Mouse (Mus musculus) ES-E14 (cell line): ENCODE measurements around the gene Acot7. TPM values are rescaled to one million over a fixed set of nuclear protein-coding genes. Genes with fewer than 3 reads are reported as not detected.
A peak's percentile ranks its signal among the peaks of the same experiment; 100 is the strongest.

Source experiments
- DNase-seq: peaks from one replicate; pipeline ENCODE4 v3.0.0-alpha.2; 2013; ENCODE audit warnings: low read depth, low spot score
- H3K27ac ChIP-seq: 2 replicates; pipeline ENCODE4 v1.5.1; 2012; ENCODE audit warnings: low read depth, mild to moderate bottlenecking, low read length, moderate library complexity, mixed read lengths; ENCODE audit not compliant: poor library complexity, insufficient read depth, severe bottlenecking
- H3K36me3 ChIP-seq: 2 replicates; pipeline ENCODE4 v1.6.1; 2012; ENCODE audit warnings: mild to moderate bottlenecking, low read length, moderate library complexity, mixed read lengths; ENCODE audit not compliant: control insufficient read depth, poor library complexity, insufficient read depth, severe bottlenecking
- H3K4me1 ChIP-seq, 2 experiments: fragments of 150-350 bp in 1 of 2; sonication (generic) in 1 of 2; 2 replicates each; pipeline ENCODE4 v1.6.1; 2012; ENCODE audit warnings: low read length in 2 of 2, mild to moderate bottlenecking in 1 of 2, mixed read lengths in 1 of 2; ENCODE audit not compliant: control insufficient read depth in 2 of 2, insufficient read depth in 2 of 2, poor library complexity in 1 of 2
- H3K4me3 ChIP-seq, 2 experiments: fragments of 150-350 bp in 1 of 2; sonication (generic) in 1 of 2; 2 replicates each; pipeline ENCODE4 v1.5.1; 2012; ENCODE audit warnings: low read length in 2 of 2, low read depth in 1 of 2, mild to moderate bottlenecking in 1 of 2, mixed read lengths in 1 of 2; ENCODE audit not compliant: insufficient read depth in 1 of 2, poor library complexity in 1 of 2, severe bottlenecking in 1 of 2
- H3K9ac ChIP-seq: 2 replicates; pipeline ENCODE4 v1.6.1; 2012; ENCODE audit warnings: low read depth, mild to moderate bottlenecking, low read length, mixed read lengths; ENCODE audit not compliant: poor library complexity, insufficient read depth, severe bottlenecking
- H3K9me3 ChIP-seq: fragments of 150-350 bp; sonication (generic); 2 replicates; pipeline ENCODE4 v1.6.1; 2012; ENCODE audit warnings: low read depth, mild to moderate bottlenecking, low read length; ENCODE audit not compliant: control insufficient read depth, insufficient read depth
- CHD2 ChIP-seq: IDR thresholded peaks from 2 replicates; pipeline ENCODE4 v1.6.1; 2014; ENCODE audit warnings: mild to moderate bottlenecking, low read depth, low read length, inconsistent platforms
- HCFC1 ChIP-seq: IDR thresholded peaks from 2 replicates; pipeline ENCODE4 v1.6.1; 2012; ENCODE audit warnings: low read length, inconsistent platforms, borderline replicate concordance; ENCODE audit not compliant: insufficient read depth
- MAFK ChIP-seq: IDR thresholded peaks from 2 replicates; pipeline ENCODE4 v1.6.1; 2014; ENCODE audit warnings: mild to moderate bottlenecking, low read depth, low read length, inconsistent platforms; ENCODE audit not compliant: insufficient read depth
- ZC3H11A ChIP-seq: IDR thresholded peaks from 2 replicates; pipeline ENCODE4 v1.6.1; 2012; ENCODE audit warnings: low read depth, mild to moderate bottlenecking, inconsistent platforms, low read length, borderline replicate concordance
- ZNF384 ChIP-seq: IDR thresholded peaks from 2 replicates; pipeline ENCODE4 v1.6.1; 2012; ENCODE audit warnings: low read depth, low read length, inconsistent platforms
- in situ Hi-C, 2 experiments: fragments of 600-800 bp; cut with MboI; formaldehyde crosslinking; loops; one replicate each; pipeline ENCODE4 v1.15.1; 2025; ENCODE audit warnings: low sequenced_read_pairs in 2 of 2, inconsistent platforms in 1 of 2; ENCODE audit not compliant: unreplicated experiment in 2 of 2
- total RNA-seq: library from RNA; depleted of rRNA; stranded (reverse); fragments of 300-350 nt; gene quantifications from 2 replicates; pipeline ENCODE4 v1.2.3, GENCODE M21; 2012

The Acot7 gene
- total RNA-seq, 1 experiment, result 51.9 TPM

DNA sequence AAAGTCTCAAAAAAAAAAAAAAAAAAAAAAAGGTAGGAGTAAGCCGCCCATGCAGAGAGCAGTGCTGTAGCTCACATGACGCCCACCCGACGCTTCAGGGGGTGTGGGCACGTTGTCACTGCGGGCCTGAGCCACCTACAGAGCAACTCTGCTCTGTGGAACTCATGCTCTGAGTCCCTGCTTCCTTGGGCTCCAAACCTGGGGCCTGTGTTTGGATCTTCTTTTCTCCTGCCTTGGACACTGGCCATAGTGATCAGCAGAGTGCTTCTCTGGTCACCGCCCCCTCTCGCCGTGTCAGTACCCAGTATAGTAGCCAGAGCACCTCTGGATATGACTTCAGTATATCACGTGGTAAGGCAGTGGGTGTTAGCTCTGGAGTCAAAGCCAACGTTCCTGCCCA, 35.0 kb downstream of the Acot7 start:
- H3K27ac ChIP-seq, result no peak overlapping the region
- in situ Hi-C loops, result no loop called here
- H3K4me1 ChIP-seq, result peaks cover 0 to 8% of the 10 kb centered on the region in 2 experiments; a peak in 2 of 4 replicates
- H3K9ac ChIP-seq, result no peak overlapping the region
- DNase-seq, result no peak
- H3K9me3 ChIP-seq, result no peaks in the 10 kb centered on the region
- no peak overlapping the region for H3K4me3 ChIP-seq
- H3K36me3 ChIP-seq, result peaks cover 5% of the 10 kb centered on the region; the same call in 1 of the 2 replicates
- no peak for TF ChIP-seq ZNF384
- TF ChIP-seq ZC3H11A, result no peak

DNA sequence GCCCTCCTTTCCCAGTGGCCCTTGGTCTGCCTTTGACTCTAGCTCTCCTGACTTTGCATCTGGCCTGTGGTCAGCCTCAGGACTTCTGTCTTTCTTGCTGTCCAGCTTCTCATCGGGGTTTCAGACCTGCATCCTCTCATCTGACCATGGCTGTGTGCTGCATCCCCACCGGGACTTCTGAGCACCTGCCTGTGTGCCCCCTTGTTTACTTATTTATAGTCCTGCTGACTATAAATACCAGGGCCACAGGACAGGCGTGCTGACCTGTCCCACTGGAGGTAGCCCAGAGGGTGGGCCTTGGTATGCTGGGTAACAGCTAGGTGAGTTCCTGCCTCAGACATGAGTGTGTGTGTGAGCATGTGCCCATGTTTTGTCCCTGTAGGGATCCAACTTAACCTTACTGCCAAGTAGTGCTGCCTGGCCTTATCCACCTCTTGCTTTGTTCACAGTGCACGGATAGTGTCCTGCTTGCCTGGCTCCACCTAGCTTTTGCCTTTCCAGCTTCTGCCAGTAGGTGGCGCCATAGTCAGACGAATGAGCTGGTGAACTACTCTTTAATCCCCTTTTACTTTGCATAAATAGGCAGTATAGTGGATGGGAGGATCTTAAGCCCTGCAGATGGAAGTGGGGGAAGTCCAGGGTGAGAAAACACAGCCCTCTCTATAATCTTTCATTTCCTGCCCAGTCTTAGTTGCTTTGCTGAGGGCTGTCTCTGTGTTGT, 36.0 kb downstream of the Acot7 start:
- Histone ChIP-seq H3K27ac (no peak overlapping the region), H3K9me3 (no peaks in the 10 kb centered on the region), H3K36me3 (peaks cover 5% of the 10 kb centered on the region; the same call in 1 of the 2 replicates), H3K9ac (no peak overlapping the region), H3K4me3 (no peak overlapping the region), H3K4me1 (peaks cover 0 to 8% of the 10 kb centered on the region in 2 experiments; a peak in 2 of 4 replicates)
- in situ Hi-C loops, result no loop called here
- TF ChIP-seq MAFK, result no peak
- TF ChIP-seq CHD2, result no peak
- no peak for TF ChIP-seq HCFC1
- no peak for TF ChIP-seq ZNF384
- peak; percentile 26; the same call in 1 of the 2 replicates for TF ChIP-seq ZC3H11A
- peak; percentile 78 for DNase-seq

DNA sequence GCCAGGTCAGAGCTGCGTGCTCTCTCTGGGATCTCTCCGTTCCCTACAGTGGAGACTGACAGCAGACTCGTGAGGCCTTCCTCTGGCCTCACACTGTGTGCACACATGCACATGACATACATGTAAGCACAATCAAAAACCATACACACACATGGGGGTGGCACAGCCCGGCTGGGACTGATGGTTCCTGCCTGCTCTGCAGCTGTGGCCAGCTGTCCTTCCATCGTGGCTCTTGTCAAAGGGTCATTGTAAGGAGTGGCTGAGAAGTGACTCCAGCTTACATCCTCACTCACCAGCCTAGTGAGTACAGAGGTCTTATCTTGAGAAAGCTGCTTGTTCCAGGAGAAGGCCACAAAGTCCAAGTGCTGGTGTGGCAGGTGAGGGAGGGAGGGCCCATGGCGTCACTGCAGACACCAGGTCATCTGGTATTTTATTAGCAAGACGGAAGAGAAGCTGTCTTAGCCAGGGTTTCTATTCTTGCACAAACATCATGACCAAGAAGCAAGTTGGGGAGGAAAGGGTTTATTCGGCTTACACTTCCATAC, 37.0 kb downstream of the Acot7 start:
- H3K4me3 ChIP-seq, result no peak overlapping the region
- DNase-seq, result no peak
- H3K4me1 ChIP-seq, result peaks cover 0 to 8% of the 10 kb centered on the region in 2 experiments; a peak in 2 of 4 replicates
- no peak overlapping the region for H3K9ac ChIP-seq
- H3K9me3 ChIP-seq, result no peaks in the 10 kb centered on the region
- H3K27ac ChIP-seq, result no peak overlapping the region
- no peak for TF ChIP-seq ZNF384
- no peak for TF ChIP-seq HCFC1
- no peak for TF ChIP-seq ZC3H11A
- no peak for TF ChIP-seq CHD2
- no peak for TF ChIP-seq MAFK
- peaks cover 2% of the 10 kb centered on the region; the same call in 1 of the 2 replicates for H3K36me3 ChIP-seq
- in situ Hi-C loops, result no loop called here

DNA sequence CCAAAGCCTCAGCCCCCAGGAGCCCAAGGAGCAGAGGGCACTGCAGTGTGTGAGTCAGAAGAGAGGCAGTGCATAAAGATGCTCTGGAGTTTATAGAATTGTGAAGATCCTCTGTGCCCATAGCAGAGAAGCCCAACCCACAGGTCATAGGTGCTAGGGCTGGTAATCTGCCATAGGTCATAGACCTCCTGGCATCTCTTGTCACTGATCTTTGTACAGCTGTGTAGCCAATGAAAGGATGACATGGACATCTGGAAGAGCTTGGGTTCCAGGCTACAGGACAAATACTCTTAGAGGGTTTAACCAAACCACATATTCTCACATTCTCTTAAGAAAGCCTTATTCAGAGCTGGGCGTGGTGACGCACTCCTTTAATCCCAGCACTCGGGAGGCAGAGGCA, 41.7 kb downstream of the Acot7 start:
- Histone ChIP-seq H3K36me3 (peaks cover 3% of the 10 kb centered on the region; the same call in 1 of the 2 replicates), H3K27ac (no peak overlapping the region), H3K9me3 (no peaks in the 10 kb centered on the region), H3K9ac (no peak overlapping the region), H3K4me1 (0 out of 4 replicates have a peak, but pooled peaks cover 0 to 2% of the 10 kb centered on the region in 2 experiments), H3K4me3 (no peak overlapping the region)
- no peak for TF ChIP-seq CHD2
- TF ChIP-seq ZC3H11A, result no peak
- no peak for TF ChIP-seq MAFK
- TF ChIP-seq ZNF384, result no peak
- no peak for TF ChIP-seq HCFC1
- DNase-seq, result no peak
- in situ Hi-C loops, result no loop called here

DNA sequence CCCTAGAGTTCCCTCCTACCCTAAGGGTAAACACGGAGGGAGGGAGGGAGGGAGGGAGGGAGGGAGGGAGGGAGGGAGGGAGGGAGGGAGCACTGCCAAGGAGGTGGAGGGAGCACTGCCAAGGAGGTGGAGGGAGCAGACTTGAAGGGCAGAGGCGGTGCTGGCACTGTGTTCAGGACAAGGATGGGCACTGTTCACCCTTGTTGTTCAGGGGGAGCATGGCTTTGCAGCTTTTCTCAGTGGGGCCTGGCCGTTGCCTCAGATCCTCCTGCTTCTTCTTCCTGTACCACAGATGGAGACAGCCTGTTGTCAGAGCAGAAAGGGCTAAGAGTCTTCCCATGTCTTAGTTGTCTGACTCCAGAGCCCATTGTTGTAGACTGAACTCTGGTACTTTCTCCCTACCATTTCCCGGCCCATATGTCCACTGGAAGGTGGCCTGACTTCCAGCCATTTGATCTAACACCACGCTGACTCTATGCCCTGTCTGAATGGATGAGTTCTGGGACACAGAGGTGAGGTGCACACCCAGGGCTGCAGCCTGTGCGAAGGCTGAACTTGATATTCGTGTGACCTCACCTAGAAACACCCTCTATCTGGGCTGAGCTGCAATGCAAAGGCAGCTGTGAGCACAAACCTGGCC, 43.0 kb downstream of the Acot7 start:
- Histone ChIP-seq H3K9ac (no peak overlapping the region), H3K4me3 (no peak overlapping the region)
- TF ChIP-seq HCFC1, result no peak

More for the DNA sequence above, 43.0 kb downstream of the Acot7 start:
- peaks cover 3% of the 10 kb centered on the region; the same call in 1 of the 2 replicates for H3K36me3 ChIP-seq
- 0 out of 4 replicates have a peak, but pooled peaks cover 0 to 2% of the 10 kb centered on the region in 2 experiments for H3K4me1 ChIP-seq
- in situ Hi-C loops, result no loop called here
- H3K27ac ChIP-seq, result no peak overlapping the region
- H3K9me3 ChIP-seq, result no peaks in the 10 kb centered on the region
- no peak for DNase-seq
